Mouse (Mus musculus) forebrain, embryonic 16.5 days (tissue): Measurements from ENCODE around the gene Mafb. TPM values are rescaled to one million over a fixed set of nuclear protein-coding genes. Genes with fewer than 3 reads are reported as not detected.

Source experiments
- polyA plus RNA-seq: library from polyadenylated mRNA; unstranded; fragments of >200 nt; fragmentation: Nextera tagmentation; extraction: Ambion mirVana; gene quantifications from 2 replicates; pipeline ENCODE4 v1.2.1, GENCODE M21; 2015

Gene Mafb
- polyA plus RNA-seq, 1 experiment from 2014 or later, result 16.4 TPM

Other genes with a start within 250 kb of the Mafb start
- not detected in 2 replicates for gene Gm826, start 32.9 kb downstream of the Mafb start, polyA plus RNA-seq